Mouse (Mus musculus): ENCODE data around the gene Gimap9. TPM values are rescaled to one million over a fixed set of nuclear protein-coding genes. Genes with fewer than 3 reads are reported as not detected.

The Gimap9 gene
- polyA plus RNA-seq, 1 experiment from 2014 or later: 1.9 TPM

DNA sequence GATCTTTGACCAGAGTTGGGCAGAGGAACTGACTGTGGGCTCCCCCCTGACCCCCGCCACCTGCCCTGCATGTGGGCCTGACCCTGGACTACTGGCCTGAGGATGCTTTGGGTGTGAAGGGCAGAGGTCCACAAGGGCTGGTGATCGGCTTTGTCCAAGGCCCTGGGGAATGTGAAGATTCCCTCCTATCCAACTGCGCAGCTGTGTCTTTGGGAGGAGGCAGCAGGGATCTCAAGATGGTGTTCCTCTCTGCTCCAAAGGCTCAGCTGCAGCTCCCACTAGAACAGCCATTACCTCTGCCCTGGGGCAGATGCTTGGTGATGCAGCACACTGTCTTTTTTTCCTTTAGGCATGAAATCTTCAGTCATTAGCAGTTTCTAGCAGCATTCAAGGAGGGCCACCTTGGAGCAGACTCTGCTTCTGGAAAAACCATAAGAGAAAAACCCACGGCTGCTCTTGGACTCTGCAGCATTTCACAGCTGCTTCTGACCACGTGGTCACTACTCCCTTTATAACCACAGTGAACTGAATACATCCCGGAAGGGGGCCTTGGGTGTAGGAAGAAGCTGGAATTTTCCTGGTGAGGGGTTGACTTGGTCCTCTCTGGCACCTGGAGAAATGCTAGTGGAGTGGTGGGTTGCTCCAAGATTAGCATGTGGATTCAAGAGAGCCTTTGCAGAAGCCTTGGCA is 38.0 kb upstream of the Gimap9 start:
- Histone ChIP-seq H3K36me3 (no peaks in the 10 kb centered on the region), H3K4me1 (no peaks in the 10 kb centered on the region), H3K4me3 (replicated peaks) (no peak overlapping the region), H3K27me3 (replicated peaks) (no peaks in the 10 kb centered on the region), H3K4me2 (no peak overlapping the region), H3K27ac (replicated peaks) (no peak overlapping the region), H3K9ac (replicated peaks) (no peak overlapping the region), H3K9me3 (replicated peaks) (no peaks in the 10 kb centered on the region)
- ATAC-seq (ENCODE audit: low FRiP score): no peak
- 67% methylated on average over 6 of the region's 6 CpGs for WGBS

DNA sequence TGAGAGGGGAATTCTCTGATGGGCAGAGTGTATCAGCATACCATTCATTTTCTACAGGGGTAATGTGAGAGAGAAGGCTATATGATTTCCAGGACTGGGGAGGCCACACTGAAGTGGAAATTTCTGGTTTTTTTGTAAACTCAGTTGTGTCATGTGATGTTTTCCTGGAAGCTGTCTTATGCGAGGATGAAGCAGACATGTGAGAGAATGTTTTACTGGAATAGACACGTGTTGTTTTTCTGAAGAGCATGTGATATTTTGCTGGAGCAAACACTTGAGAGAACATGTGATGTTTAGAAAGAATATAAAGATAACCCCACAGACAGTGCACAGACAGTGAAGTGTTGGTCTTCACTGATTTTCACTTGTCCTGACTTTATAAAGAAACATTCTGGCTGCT is 37.4 kb upstream of the Gimap9 start:
- no peak overlapping the region for H3K9ac ChIP-seq (replicated peaks)
- no peak for ATAC-seq (ENCODE audit: low FRiP score)
- H3K36me3 ChIP-seq: no peaks in the 10 kb centered on the region
- 70% methylated on average over 2 of the region's 2 CpGs for WGBS
- no peaks in the 10 kb centered on the region for H3K4me1 ChIP-seq
- H3K9me3 ChIP-seq (replicated peaks): no peaks in the 10 kb centered on the region
- H3K4me3 ChIP-seq (replicated peaks): no peak overlapping the region
- H3K4me2 ChIP-seq: no peak overlapping the region
- H3K27me3 ChIP-seq (replicated peaks): no peaks in the 10 kb centered on the region
- H3K27ac ChIP-seq (replicated peaks): no peak overlapping the region

DNA sequence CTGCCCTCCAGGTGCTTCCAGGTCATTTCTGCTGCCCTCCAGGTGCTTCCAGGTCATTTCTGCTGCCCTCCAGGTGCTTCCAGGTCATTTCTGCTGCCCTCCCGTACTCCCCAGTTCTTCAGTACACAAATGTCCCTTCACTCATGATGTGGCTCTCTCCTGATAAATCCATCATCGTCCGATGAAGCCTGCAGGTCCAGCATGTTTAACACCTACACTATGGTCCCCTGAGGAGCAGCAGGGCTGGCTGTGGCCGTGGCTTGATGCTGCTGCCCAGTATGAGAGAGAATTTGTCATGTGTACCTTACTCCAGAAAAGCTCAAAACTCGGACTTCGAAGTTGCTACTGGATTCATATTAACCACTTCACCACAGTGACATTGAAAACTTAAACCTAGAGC is 34.5 kb upstream of the Gimap9 start:
- H3K4me2 ChIP-seq: no peak overlapping the region

DNA sequence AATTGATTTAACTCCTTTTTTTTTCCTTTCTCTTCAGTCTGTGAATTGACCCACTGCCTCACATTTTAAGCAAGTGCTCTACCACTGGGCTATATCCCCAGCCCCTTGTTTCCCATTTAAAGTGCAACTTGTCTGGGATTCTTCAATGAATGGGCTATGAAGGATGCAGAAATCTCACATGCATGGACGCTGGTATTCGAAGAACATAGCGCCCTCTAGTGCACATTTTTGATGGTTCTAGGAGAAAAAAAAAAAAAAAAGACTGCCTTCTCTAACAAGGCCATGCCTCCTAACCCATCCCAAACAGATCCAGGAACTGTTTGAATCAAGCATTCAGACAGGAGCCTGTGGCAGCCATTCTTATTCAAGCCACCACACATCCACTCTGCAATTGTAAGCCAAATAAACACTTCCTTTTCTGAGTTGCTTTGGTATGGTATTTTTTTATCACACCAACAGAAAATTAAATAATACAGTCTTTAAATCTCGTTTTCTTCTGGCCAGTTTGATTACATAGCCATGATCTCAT is 33.1 kb upstream of the Gimap9 start:
- 23% methylated on average over 4 of the region's 4 CpGs for WGBS
- peak; percentile 65; the same call in 1 of the 2 replicates for ATAC-seq (ENCODE audit: low FRiP score)
- H3K9ac ChIP-seq (replicated peaks): no peak overlapping the region
- no peaks in the 10 kb centered on the region for H3K4me1 ChIP-seq
- no peaks in the 10 kb centered on the region for H3K9me3 ChIP-seq (replicated peaks)
- H3K36me3 ChIP-seq: no peaks in the 10 kb centered on the region
- no peaks in the 10 kb centered on the region for H3K27me3 ChIP-seq (replicated peaks)
- no peak overlapping the region for H3K4me3 ChIP-seq (replicated peaks)
- no peak overlapping the region for H3K4me2 ChIP-seq
- H3K27ac ChIP-seq (replicated peaks): no peak overlapping the region

More for the DNA sequence above, 34.5 kb upstream of the Gimap9 start:
- Histone ChIP-seq H3K36me3 (no peaks in the 10 kb centered on the region), H3K9ac (replicated peaks) (no peak overlapping the region), H3K27me3 (replicated peaks) (no peaks in the 10 kb centered on the region), H3K9me3 (replicated peaks) (no peaks in the 10 kb centered on the region), H3K27ac (replicated peaks) (no peak overlapping the region), H3K4me1 (no peaks in the 10 kb centered on the region), H3K4me3 (replicated peaks) (no peak overlapping the region)
- ATAC-seq (ENCODE audit: low FRiP score): no peak
- whole genome bisulfite sequencing: 84% methylated on average over 6 of the region's 6 CpGs

DNA sequence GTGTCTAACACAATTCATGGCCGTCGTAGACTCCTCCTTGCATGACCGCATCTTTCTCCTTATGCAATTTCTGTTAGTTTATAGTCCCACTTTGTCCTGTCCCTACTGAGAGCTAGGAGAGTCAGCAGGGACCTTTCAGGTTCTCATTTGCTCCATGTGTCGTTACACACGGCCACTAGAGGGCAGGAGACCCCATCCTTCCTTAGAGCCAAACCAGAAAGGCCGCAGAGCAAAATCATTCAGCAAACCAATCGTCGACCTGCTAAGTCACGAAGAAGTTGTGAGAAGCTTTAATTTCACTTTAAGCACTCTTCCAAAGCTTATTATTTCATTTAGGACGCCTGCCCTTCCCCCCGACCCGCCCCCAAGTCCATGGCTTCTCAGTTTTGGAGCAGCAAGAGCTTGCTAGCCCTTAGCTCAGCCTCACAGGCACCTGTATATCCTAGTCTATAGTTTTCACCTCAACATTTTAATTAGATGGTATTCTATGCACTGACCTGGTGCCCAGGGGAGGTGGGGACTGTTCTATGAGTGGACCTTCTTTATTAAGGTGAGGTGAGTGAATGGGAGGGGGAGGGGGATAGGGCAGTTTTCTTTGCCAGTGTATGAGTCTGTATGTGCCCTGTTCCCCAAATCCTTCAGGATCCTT is 30.1 kb upstream of the Gimap9 start:
- Histone ChIP-seq H3K9ac (replicated peaks) (no peak overlapping the region), H3K36me3 (no peaks in the 10 kb centered on the region), H3K4me3 (replicated peaks) (no peak overlapping the region), H3K27me3 (replicated peaks) (no peaks in the 10 kb centered on the region), H3K27ac (replicated peaks) (no peak overlapping the region), H3K4me2 (no peak overlapping the region), H3K9me3 (replicated peaks) (no peaks in the 10 kb centered on the region), H3K4me1 (no peaks in the 10 kb centered on the region)
- WGBS: 17% methylated on average over 12 of the region's 12 CpGs
- peak; percentile 45; the same call in 1 of the 2 replicates for ATAC-seq (ENCODE audit: low FRiP score)

DNA sequence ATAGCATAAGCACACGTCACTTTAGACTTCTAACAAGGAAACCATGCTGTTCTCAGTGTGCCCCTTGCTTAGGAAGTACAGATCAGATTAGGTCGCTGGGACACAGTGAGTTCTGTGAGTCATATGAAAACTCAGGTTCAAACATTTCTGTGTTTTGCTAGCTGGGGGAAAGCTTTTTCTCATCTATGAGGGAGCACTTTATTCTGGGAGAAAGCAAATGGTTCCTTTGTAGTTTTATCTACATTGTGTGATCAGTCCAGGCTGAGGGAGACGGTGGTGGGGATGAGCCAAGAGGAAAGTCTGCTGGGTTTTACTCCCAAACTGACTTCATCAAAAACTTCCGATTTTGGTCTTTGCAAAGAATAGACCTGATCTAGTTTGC is 29.6 kb upstream of the Gimap9 start:
- Histone ChIP-seq H3K9me3 (replicated peaks) (no peaks in the 10 kb centered on the region), H3K27me3 (replicated peaks) (no peaks in the 10 kb centered on the region), H3K9ac (replicated peaks) (no peak overlapping the region), H3K4me1 (no peaks in the 10 kb centered on the region), H3K4me3 (replicated peaks) (no peak overlapping the region), H3K27ac (replicated peaks) (no peak overlapping the region), H3K36me3 (no peaks in the 10 kb centered on the region), H3K4me2 (no peak overlapping the region)
- WGBS: 87% methylated on average over 4 of the region's 4 CpGs
- no peak for ATAC-seq (ENCODE audit: low FRiP score)

DNA sequence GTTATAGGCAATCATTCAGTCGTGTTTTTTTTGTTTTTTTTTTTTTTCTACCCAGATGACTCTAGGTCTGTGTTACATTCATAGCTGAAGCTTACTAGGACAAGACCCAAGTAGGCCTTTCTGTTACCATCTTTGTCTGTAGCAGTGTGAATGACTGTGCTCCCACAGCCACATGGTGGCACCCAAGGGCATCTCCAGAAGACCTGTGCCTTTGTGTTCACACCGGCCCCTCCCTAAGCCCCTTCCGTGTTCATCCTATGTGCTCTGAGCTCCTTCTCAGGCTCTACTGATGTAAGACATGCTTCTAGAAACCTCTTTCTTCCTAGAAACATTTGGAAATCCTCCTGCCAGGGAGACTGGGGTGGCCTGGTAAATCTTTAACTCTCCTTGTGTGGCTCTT is 28.9 kb upstream of the Gimap9 start, which contains the start of gene Gimap8:
TSS of gene Gimap8 (plus strand) at position 240 of the 400 bp plus-strand sequence.
- no peak within 1 kb of the TSS for H3K27ac ChIP-seq (replicated peaks)
- no peaks in the 10 kb centered on the region for H3K27me3 ChIP-seq (replicated peaks)
- WGBS: 51% methylated on average over 3 of the region's 3 CpGs
- no peak for ATAC-seq (ENCODE audit: low FRiP score)
- H3K4me2 ChIP-seq: no peak within 1 kb of the TSS
- no peak within 1 kb of the TSS for H3K4me3 ChIP-seq (replicated peaks)
- H3K9me3 ChIP-seq (replicated peaks): no peaks in the 10 kb centered on the region
- H3K36me3 ChIP-seq: no peaks in the 10 kb centered on the region
- no peaks in the 10 kb centered on the region for H3K4me1 ChIP-seq
- no peak within 1 kb of the TSS for H3K9ac ChIP-seq (replicated peaks)

DNA sequence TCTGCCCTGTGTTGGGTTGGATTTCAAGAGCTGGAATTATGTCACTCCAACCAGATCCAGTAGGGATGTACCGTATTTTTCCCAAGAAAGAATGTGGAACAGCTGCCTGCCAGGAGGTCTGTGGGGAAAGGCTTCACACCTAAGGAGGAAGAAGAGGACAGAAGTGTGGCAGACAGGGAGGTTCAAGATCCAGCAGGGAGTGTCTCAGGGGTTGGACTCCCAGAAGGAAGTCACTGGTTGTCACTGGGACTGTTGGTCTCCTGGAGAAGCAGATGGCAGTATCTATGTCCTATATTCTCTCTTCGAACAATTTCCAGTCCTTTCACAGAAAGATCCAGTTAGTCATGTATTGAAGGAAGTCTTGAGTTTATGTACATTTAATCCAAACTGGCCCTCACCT is 28.3 kb upstream of the Gimap9 start:
- H3K4me1 ChIP-seq: no peaks in the 10 kb centered on the region
- H3K4me2 ChIP-seq: no peak overlapping the region
- H3K9ac ChIP-seq (replicated peaks): no peak overlapping the region
- ATAC-seq (ENCODE audit: low FRiP score): no peak
- H3K9me3 ChIP-seq (replicated peaks): no peaks in the 10 kb centered on the region
- no peak overlapping the region for H3K4me3 ChIP-seq (replicated peaks)
- H3K36me3 ChIP-seq: no peaks in the 10 kb centered on the region
- no peak overlapping the region for H3K27ac ChIP-seq (replicated peaks)
- no peaks in the 10 kb centered on the region for H3K27me3 ChIP-seq (replicated peaks)
- 88% methylated on average over 2 of the region's 2 CpGs for WGBS

DNA sequence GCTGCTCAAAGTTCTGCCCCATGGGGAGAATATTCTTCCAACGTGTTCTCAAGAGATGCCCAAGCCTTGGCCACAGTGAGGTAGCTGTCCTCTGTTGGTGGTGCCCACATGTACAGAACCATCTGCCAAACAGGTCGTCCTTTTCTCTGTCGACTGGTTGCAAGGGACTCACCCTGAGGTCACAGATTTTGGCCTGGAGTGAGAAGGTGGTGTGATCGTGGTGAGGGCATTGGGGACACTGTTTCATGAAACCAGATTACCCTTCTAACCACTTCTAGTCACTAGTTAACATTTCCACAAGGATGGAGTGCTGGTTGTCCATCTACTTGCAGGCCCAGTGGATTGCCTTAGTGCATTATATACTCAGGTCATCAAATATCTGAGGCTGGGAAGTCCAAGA is 27.1 kb upstream of the Gimap9 start:
- H3K9ac ChIP-seq (replicated peaks): no peak overlapping the region
- no peak overlapping the region for H3K27ac ChIP-seq (replicated peaks)
- H3K4me2 ChIP-seq: no peak overlapping the region
- no peaks in the 10 kb centered on the region for H3K9me3 ChIP-seq (replicated peaks)
- H3K4me3 ChIP-seq (replicated peaks): no peak overlapping the region
- no peak for ATAC-seq (ENCODE audit: low FRiP score)
- no peaks in the 10 kb centered on the region for H3K36me3 ChIP-seq
- H3K4me1 ChIP-seq: no peaks in the 10 kb centered on the region
- 90% methylated on average over 4 of the region's 4 CpGs for WGBS
- no peaks in the 10 kb centered on the region for H3K27me3 ChIP-seq (replicated peaks)

DNA sequence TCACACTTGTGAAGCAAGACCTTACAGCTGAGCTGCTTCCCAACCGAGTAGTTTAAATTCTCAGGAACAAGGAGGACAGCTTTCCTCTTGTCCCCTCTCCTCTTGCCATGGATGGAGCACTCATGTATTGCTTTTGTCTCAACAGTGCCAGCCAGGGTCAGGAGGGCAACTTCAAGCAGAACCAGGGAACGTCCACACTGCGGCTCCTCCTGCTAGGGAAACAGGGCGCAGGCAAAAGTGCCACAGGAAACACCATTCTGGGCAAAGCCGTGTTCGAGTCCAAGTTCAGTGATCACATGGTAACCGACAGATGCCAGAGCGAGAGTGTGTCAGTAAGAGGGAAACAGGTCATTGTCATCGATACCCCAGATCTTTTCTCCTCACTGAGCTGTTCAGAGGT is 25.9 kb upstream of the Gimap9 start:
- no peaks in the 10 kb centered on the region for H3K4me1 ChIP-seq
- no peaks in the 10 kb centered on the region for H3K36me3 ChIP-seq
- ATAC-seq (ENCODE audit: low FRiP score): no peak
- H3K27ac ChIP-seq (replicated peaks): no peak overlapping the region
- H3K27me3 ChIP-seq (replicated peaks): no peaks in the 10 kb centered on the region
- H3K4me2 ChIP-seq: no peak overlapping the region
- no peak overlapping the region for H3K9ac ChIP-seq (replicated peaks)
- 93% methylated on average over 9 of the region's 9 CpGs for WGBS
- no peak overlapping the region for H3K4me3 ChIP-seq (replicated peaks)
- no peaks in the 10 kb centered on the region for H3K9me3 ChIP-seq (replicated peaks)

DNA sequence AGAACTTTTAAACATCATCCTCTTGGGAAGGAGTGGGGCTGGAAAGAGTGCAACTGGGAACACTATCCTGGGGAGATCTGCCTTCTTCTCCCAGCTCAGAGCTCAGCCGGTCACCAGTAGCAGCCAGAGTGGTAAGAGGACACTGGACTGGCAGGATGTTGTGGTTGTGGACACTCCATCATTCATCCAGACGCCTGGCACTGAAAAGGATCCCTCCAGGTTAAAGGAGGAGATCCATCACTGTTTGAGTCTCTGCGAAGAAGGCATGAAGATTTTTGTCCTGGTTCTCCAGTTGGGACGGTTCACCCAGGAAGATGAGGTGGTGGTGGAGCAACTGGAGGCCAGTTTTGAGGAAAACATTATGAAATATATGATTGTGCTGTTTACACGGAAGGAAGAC is 17.2 kb upstream of the Gimap9 start:
- Histone ChIP-seq H3K9me3 (replicated peaks) (no peaks in the 10 kb centered on the region), H3K27ac (replicated peaks) (no peak overlapping the region), H3K4me2 (no peak overlapping the region), H3K4me3 (replicated peaks) (no peak overlapping the region), H3K4me1 (no peaks in the 10 kb centered on the region), H3K27me3 (replicated peaks) (no peaks in the 10 kb centered on the region), H3K36me3 (no peaks in the 10 kb centered on the region), H3K9ac (replicated peaks) (no peak overlapping the region)
- no peak for ATAC-seq (ENCODE audit: low FRiP score)
- WGBS: 86% methylated on average over 5 of the region's 5 CpGs

DNA sequence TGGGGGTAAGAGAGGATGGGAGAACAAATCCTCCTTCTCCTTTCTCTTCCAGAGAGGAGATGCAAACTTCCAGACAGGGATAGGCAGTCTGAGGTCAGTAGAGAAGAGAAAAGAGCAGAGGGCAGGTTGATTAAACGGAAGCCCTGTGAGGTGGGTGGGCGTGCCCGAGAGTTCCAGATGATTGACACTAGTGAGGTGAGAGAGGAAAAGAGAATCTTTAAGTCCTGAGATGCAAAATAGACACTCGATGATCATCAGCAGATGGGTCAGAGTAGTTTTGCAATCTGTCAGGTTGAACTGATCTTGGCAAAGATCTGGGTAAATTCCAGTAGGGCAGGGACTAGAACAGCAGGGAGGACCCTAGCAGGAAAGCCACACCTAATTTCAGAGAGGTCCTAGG is 11.2 kb upstream of the Gimap9 start:
- Histone ChIP-seq H3K27me3 (replicated peaks) (no peaks in the 10 kb centered on the region), H3K9ac (replicated peaks) (no peak overlapping the region), H3K27ac (replicated peaks) (no peak overlapping the region), H3K4me3 (replicated peaks) (no peak overlapping the region), H3K9me3 (replicated peaks) (no peaks in the 10 kb centered on the region), H3K36me3 (no peaks in the 10 kb centered on the region), H3K4me1 (no peaks in the 10 kb centered on the region), H3K4me2 (no peak overlapping the region)
- WGBS: 87% methylated on average over 4 of the region's 4 CpGs
- ATAC-seq (ENCODE audit: low FRiP score): no peak
